Mouse (Mus musculus) neural tube, embryonic 15.5 days (tissue): ENCODE data around the gene Tpst2. TPM values are rescaled to one million over a fixed set of nuclear protein-coding genes. Genes with fewer than 3 reads are reported as not detected.

ENCODE experiments used
- ATAC-seq: fragments of 200-750 bp; cut with Nextera tagmentation; 2 replicates; pipeline ENCODE4 v1.8.0; 2017; ENCODE audit warnings: mild to moderate bottlenecking, moderate TSS enrichment, moderate library complexity; ENCODE audit not compliant: low FRiP score
- H3K27ac ChIP-seq: fragments of 300-500 bp; sonication (generic); replicated peaks from 2 replicates; pipeline ENCODE4 v1.5.1; 2015; ENCODE audit warnings: mild to moderate bottlenecking, inconsistent platforms
- H3K27me3 ChIP-seq: fragments of 300-500 bp; sonication (generic); replicated peaks from 2 replicates; pipeline ENCODE4 v1.6.1; 2015; ENCODE audit warnings: inconsistent platforms
- H3K36me3 ChIP-seq: fragments of 300-500 bp; sonication (generic); 2 replicates; pipeline ENCODE4 v1.6.1; 2015; ENCODE audit warnings: inconsistent platforms
- H3K4me1 ChIP-seq: fragments of 300-500 bp; sonication (generic); 2 replicates; pipeline ENCODE4 v1.6.1; 2015; ENCODE audit warnings: inconsistent platforms
- H3K4me2 ChIP-seq: fragments of 300-500 bp; sonication (generic); 2 replicates; pipeline ENCODE4 v1.6.1; 2015; ENCODE audit warnings: inconsistent platforms, mild to moderate bottlenecking, moderate library complexity
- H3K4me3 ChIP-seq: fragments of 300-500 bp; sonication (generic); replicated peaks from 2 replicates; pipeline ENCODE4 v1.5.1; 2015; ENCODE audit warnings: mild to moderate bottlenecking, inconsistent platforms
- H3K9ac ChIP-seq: fragments of 300-500 bp; sonication (generic); replicated peaks from 2 replicates; pipeline ENCODE4 v1.6.1; 2015; ENCODE audit warnings: mild to moderate bottlenecking, inconsistent platforms
- H3K9me3 ChIP-seq: fragments of 300-500 bp; sonication (generic); replicated peaks from 2 replicates; pipeline ENCODE4 v1.6.1; 2016; ENCODE audit warnings: inconsistent platforms
- WGBS: fragments of 180-500 bp; shearing (Covaris S2); methylation state at CpG from one replicate; pipeline ENCODE4 v1.1.7; 2015; ENCODE audit warnings: mixed read lengths; 5-methylcytosine and 5-hydroxymethylcytosine counted together
- polyA plus RNA-seq: library from polyadenylated mRNA; unstranded; fragments of >200 nt; fragmentation: Nextera tagmentation; extraction: Ambion mirVana; gene quantifications from 2 replicates; pipeline ENCODE4 v1.2.1, GENCODE M21; 2015

The Tpst2 gene
- polyA plus RNA-seq = 31.4 and 40.2 TPM in 2 replicates

DNA sequence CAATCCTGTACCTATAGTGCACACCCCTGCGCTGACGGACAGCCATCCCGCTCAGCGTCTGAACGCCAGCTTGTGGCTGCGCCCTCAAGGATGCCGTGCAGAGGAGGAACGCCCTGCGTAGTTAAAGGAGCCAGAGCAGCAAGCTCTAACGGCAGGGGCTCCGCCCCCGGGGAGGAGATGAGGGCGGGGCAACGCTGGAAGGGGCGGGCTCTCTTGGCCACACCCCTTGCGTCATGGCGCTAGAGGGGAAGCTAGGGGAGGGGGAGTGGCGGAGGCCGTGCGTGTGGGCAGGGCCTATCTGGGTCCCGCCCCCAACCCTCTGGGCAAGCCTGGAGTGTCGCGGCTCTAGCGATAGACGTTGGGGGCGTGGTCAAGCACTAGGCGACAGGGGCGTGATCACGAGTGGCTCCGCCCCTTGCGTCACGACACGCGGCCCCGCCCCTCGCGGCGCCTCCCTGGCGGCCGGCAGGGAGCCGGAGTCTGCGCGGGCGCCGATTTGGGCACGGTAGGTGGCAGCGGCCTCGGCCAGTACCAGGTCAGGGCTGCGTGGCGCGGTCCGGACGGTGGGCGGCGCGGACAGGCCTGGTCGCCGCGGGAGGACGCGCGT, at the start of gene Tpst2:
Tpst2 (plus strand) TSS at position 425 of the 607 bp plus-strand sequence.
- Histone ChIP-seq H3K4me3 (peak within 1 kb of the TSS; percentile 77), H3K4me2 (peak within 1 kb of the TSS; percentile 93)
- WGBS = under 1% methylated on average over 50 of the region's 62 CpGs

DNA sequence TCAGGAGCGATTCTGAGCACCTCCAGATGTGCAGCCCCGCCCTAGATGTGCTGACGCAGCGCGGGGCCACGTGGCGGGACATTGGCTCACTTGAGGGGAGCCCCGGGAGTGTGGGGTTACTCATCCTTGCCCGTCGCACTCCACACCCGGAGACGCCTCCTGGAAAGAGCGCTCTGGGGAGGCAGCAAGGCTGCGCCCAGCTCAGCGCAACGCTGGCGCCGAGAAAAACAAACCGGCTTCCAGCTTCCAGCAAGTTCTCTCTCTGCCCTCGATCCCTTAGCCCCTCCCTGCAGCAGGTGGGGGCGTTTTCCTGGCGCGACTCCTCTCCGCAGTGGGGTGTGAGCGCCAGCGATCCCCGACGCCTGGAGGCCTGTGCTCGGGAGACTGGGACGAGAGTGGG, 49.1 kb upstream of the Tpst2 start:
- Histone ChIP-seq H3K27me3 (no peaks in the 10 kb centered on the region), H3K4me2 (peak overlapping the region; percentile 86), H3K9ac (peak overlapping the region; percentile 95), H3K27ac (peak overlapping the region; percentile 95), H3K9me3 (no peaks in the 10 kb centered on the region), H3K36me3 (peaks cover 22% of the 10 kb centered on the region), H3K4me3 (peak overlapping the region; percentile 70), H3K4me1 (peaks cover 51% of the 10 kb centered on the region)
- ATAC-seq = peak; percentile 29; the same call in 1 of the 2 replicates
- WGBS = 0% methylated on average over 30 of the region's 30 CpGs

More for the DNA sequence above, at the start of gene Tpst2:
- Histone ChIP-seq H3K27me3 (0 out of 2 replicates have a peak, but pooled peaks cover 3% of the 10 kb centered on the region), H3K9me3 (no peaks in the 10 kb centered on the region), H3K9ac (peak within 1 kb of the TSS; percentile 73), H3K27ac (peak within 1 kb of the TSS; percentile 88), H3K36me3 (no peaks in the 10 kb centered on the region), H3K4me1 (peaks cover 38% of the 10 kb centered on the region)
- ATAC-seq = peak; percentile 95

- H3K27me3 ChIP-seq = no peaks in the 10 kb centered on the region
- peaks cover 17% of the 10 kb centered on the region for H3K36me3 ChIP-seq
- H3K9me3 ChIP-seq = no peaks in the 10 kb centered on the region
- ATAC-seq = no peak
- WGBS = 1% methylated on average over 13 of the region's 13 CpGs
- H3K27ac ChIP-seq = peak overlapping the region; percentile 95
- peaks cover 51% of the 10 kb centered on the region for H3K4me1 ChIP-seq
- H3K9ac ChIP-seq = peak overlapping the region; percentile 95
- H3K4me2 ChIP-seq = peak overlapping the region; percentile 86
- H3K4me3 ChIP-seq = peak overlapping the region; percentile 70
Observed at GRCm38 (mm10) chr5:112227898-112228239, 48.6 kb upstream of the Tpst2 start.

DNA sequence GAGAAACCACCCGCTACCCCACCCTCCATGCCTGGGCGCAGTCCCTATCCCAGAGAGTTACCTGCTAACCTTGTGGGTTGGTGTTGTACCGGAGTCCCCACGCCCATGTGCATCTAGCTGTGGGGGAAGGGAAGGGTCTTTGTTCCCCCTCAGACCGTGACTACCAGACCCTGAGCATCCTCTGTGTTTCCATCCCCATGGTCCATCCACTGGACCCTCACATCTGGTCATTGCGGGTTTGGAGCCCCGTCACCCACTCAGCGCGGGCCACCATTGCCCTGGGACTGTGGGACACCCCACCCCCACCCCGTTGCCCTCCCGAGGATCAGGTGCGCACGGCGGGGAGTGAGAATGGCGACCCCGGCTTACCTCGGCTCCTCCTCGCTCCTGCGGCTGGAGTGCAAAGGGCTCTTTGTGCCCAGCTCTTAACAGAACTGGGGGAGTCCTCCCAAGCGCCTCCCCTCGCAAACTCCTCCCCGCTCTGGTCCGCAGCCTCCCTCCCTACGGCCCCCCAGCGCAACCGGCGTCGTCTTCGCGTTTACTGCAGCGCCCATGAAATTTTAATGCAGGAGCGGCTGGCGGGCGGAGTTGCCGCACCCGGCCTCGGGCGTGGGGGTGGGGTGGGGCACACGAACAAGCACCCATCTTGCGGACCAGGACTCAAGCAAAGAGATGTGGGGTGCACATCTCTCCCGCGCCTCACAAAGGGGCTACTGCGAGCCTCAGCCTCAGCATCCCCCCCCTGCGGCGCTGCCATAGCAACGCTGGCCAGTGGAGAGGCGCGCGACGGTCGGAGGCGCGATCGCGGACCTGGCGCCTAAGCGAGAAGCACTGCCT, 48.0 kb upstream of the Tpst2 start:
- Histone ChIP-seq H3K4me1 (peaks cover 49% of the 10 kb centered on the region), H3K4me2 (peak overlapping the region; percentile 86), H3K27ac (peak overlapping the region; percentile 95), H3K4me3 (peak overlapping the region; percentile 70), H3K9me3 (no peaks in the 10 kb centered on the region), H3K36me3 (peaks cover 11% of the 10 kb centered on the region), H3K9ac (peak overlapping the region; percentile 95), H3K27me3 (no peaks in the 10 kb centered on the region)
- WGBS = 1% methylated on average over 56 of the region's 57 CpGs
- ATAC-seq = peak; percentile 87

GRCm38 (mm10) chr5:112235806-112236205, 40.7 kb upstream of the Tpst2 start:
- WGBS = 59% methylated on average over 5 of the region's 5 CpGs
- H3K4me2 ChIP-seq = no peak overlapping the region
- H3K27ac ChIP-seq = no peak overlapping the region
- H3K4me1 ChIP-seq = peaks cover 32% of the 10 kb centered on the region
- H3K9me3 ChIP-seq = no peaks in the 10 kb centered on the region
- H3K4me3 ChIP-seq = no peak overlapping the region
- no peaks in the 10 kb centered on the region for H3K27me3 ChIP-seq
- H3K9ac ChIP-seq = no peak overlapping the region
- no peak for ATAC-seq
- H3K36me3 ChIP-seq = no peaks in the 10 kb centered on the region

GRCm38 (mm10) chr5:112236631-112237030, 39.9 kb upstream of the Tpst2 start:
- peaks cover 35% of the 10 kb centered on the region for H3K4me1 ChIP-seq
- WGBS = 63% methylated on average over 2 of the region's 2 CpGs
- H3K36me3 ChIP-seq = no peaks in the 10 kb centered on the region
- peak overlapping the region; percentile 81 for H3K27ac ChIP-seq
- no peak overlapping the region for H3K4me3 ChIP-seq
- no peak for ATAC-seq
- peak overlapping the region; percentile 31; the same call in 1 of the 2 replicates for H3K9ac ChIP-seq
- H3K9me3 ChIP-seq = no peaks in the 10 kb centered on the region
- peak overlapping the region; percentile 52 for H3K4me2 ChIP-seq
- H3K27me3 ChIP-seq = no peaks in the 10 kb centered on the region

DNA sequence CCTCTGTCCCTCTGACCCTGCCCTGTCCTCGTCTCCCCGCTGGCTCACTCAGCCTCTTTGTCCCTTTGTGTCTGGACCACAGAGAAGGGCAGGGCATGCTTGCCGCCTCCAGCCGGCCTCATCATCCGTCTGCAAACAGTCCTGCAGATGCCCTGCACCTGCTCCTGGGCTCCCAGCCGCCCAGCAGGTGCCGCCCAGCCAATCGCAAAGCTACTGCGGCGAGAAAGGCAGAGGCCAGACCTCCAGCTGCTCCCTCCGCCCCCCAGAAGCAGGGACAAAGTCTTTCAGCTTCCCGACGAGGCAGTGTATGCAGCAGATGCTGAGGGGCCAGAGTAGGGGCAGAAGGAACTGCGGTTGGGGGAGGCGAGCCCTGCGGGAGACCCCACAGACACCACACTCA, 39.1 kb upstream of the Tpst2 start:
- H3K4me2 ChIP-seq = peak overlapping the region; percentile 52
- peaks cover 39% of the 10 kb centered on the region for H3K4me1 ChIP-seq
- peak overlapping the region; percentile 21 for H3K4me3 ChIP-seq
- H3K27ac ChIP-seq = peak overlapping the region; percentile 81
- H3K36me3 ChIP-seq = no peaks in the 10 kb centered on the region
- no peaks in the 10 kb centered on the region for H3K27me3 ChIP-seq
- peak; percentile 70 for ATAC-seq
- 3% methylated on average over 16 of the region's 16 CpGs for WGBS
- no peaks in the 10 kb centered on the region for H3K9me3 ChIP-seq
- H3K9ac ChIP-seq = peak overlapping the region; percentile 31

GRCm38 (mm10) chr5:112237866-112238570, 38.5 kb upstream of the Tpst2 start:
- Histone ChIP-seq H3K27me3 (no peaks in the 10 kb centered on the region), H3K4me3 (peak overlapping the region; percentile 21; the same call in 1 of the 2 replicates), H3K4me1 (peaks cover 40% of the 10 kb centered on the region), H3K9ac (peak overlapping the region; percentile 31; the same call in 1 of the 2 replicates), H3K27ac (peak overlapping the region; percentile 81), H3K4me2 (peak overlapping the region; percentile 52), H3K9me3 (no peaks in the 10 kb centered on the region), H3K36me3 (no peaks in the 10 kb centered on the region)
- ATAC-seq = peak; percentile 14; the same call in 1 of the 2 replicates
- 35% methylated on average over 9 of the region's 9 CpGs for WGBS

GRCm38 (mm10) chr5:112238781-112239482, 37.6 kb upstream of the Tpst2 start:
- ATAC-seq = no peak
- WGBS = 40% methylated on average over 3 of the region's 3 CpGs
- Histone ChIP-seq H3K4me2 (no peak overlapping the region), H3K27me3 (no peaks in the 10 kb centered on the region), H3K36me3 (no peaks in the 10 kb centered on the region), H3K4me3 (no peak overlapping the region), H3K4me1 (peaks cover 40% of the 10 kb centered on the region), H3K27ac (peak overlapping the region; percentile 81; the same call in 1 of the 2 replicates), H3K9ac (no peak overlapping the region), H3K9me3 (no peaks in the 10 kb centered on the region)

GRCm38 (mm10) chr5:112240761-112241160, 35.7 kb upstream of the Tpst2 start:
- Histone ChIP-seq H3K27me3 (no peaks in the 10 kb centered on the region), H3K9me3 (no peaks in the 10 kb centered on the region), H3K4me2 (peak overlapping the region; percentile 19), H3K27ac (no peak overlapping the region), H3K4me1 (peaks cover 40% of the 10 kb centered on the region), H3K36me3 (no peaks in the 10 kb centered on the region), H3K9ac (no peak overlapping the region), H3K4me3 (no peak overlapping the region)
- ATAC-seq = peak; percentile 23; the same call in 1 of the 2 replicates
- WGBS = 4% methylated on average over 10 of the region's 10 CpGs

- Histone ChIP-seq H3K4me2 (no peak overlapping the region), H3K9me3 (no peaks in the 10 kb centered on the region), H3K27ac (no peak overlapping the region), H3K4me1 (peaks cover 34% of the 10 kb centered on the region), H3K27me3 (no peaks in the 10 kb centered on the region), H3K36me3 (no peaks in the 10 kb centered on the region), H3K9ac (no peak overlapping the region), H3K4me3 (no peak overlapping the region)
- 82% methylated on average over 2 of the region's 2 CpGs for WGBS
- ATAC-seq = no peak
Observed at GRCm38 (mm10) chr5:112241849-112242248, 34.6 kb upstream of the Tpst2 start.
